Mouse (Mus musculus) lung, postnatal 0 days (tissue): ENCODE data around the gene Pim2. TPM values are rescaled to one million over a fixed set of nuclear protein-coding genes. Genes with fewer than 3 reads are reported as not detected.
A peak's percentile ranks its signal among the peaks of the same experiment; 100 is the strongest.

ENCODE experiments used
- ATAC-seq: fragments of 200-750 bp; cut with Nextera tagmentation; 2 replicates; pipeline ENCODE4 v1.8.0; 2017; ENCODE audit warnings: moderate library complexity
- DNase-seq: peaks from one replicate; pipeline ENCODE4 v3.0.0-alpha.2; 2016; ENCODE audit warnings: low spot score
- H3K27ac ChIP-seq: fragments of 300-500 bp; sonication (generic); 2 replicates; pipeline ENCODE4 v1.5.1; 2014; ENCODE audit warnings: antibody characterized with exemption, mild to moderate bottlenecking, low read length, mixed read lengths
- H3K27me3 ChIP-seq: fragments of 300-500 bp; sonication (generic); replicated peaks from 2 replicates; pipeline ENCODE4 v1.6.1; 2014; ENCODE audit warnings: low read length, mixed read lengths; ENCODE audit not compliant: insufficient read depth
- H3K36me3 ChIP-seq: fragments of 300-500 bp; sonication (generic); 2 replicates; pipeline ENCODE4 v1.6.1; 2014; ENCODE audit warnings: low read length, mixed read lengths; ENCODE audit not compliant: insufficient read depth
- H3K4me1 ChIP-seq: fragments of 300-500 bp; sonication (generic); 2 replicates; pipeline ENCODE4 v1.6.1; 2014; ENCODE audit warnings: antibody characterized with exemption, low read depth, low read length, mixed read lengths; ENCODE audit not compliant: insufficient read depth
- H3K4me2 ChIP-seq: fragments of 300-500 bp; sonication (generic); replicated peaks from 2 replicates; pipeline ENCODE4 v1.6.1; 2014; ENCODE audit warnings: low read depth, mild to moderate bottlenecking, low read length, moderate library complexity, mixed read lengths
- H3K4me3 ChIP-seq: fragments of 300-500 bp; sonication (generic); 2 replicates; pipeline ENCODE4 v1.5.1; 2014; ENCODE audit warnings: low read depth, low read length
- H3K9ac ChIP-seq: fragments of 300-500 bp; sonication (generic); replicated peaks from 2 replicates; pipeline ENCODE4 v1.6.1; 2014; ENCODE audit warnings: low read depth, mild to moderate bottlenecking
- H3K9me3 ChIP-seq: fragments of 300-500 bp; sonication (generic); 2 replicates; pipeline ENCODE4 v1.6.1; 2016; ENCODE audit warnings: low read length, mixed read lengths
- CTCF ChIP-seq: IDR thresholded peaks from 2 replicates; pipeline ENCODE4 v1.5.1; 2016; ENCODE audit warnings: antibody characterized with exemption, mild to moderate bottlenecking
- EP300 ChIP-seq: IDR thresholded peaks from 2 replicates; pipeline ENCODE4 v1.6.1; 2016; ENCODE audit warnings: antibody characterized with exemption, mild to moderate bottlenecking, control low read depth
- WGBS: fragments of 180-500 bp; shearing (Covaris S2); extraction: QIAGEN DNeasy Blood & Tissue Kit; methylation state at CpG from one replicate; pipeline ENCODE4 v1.1.7; 2014; 5-methylcytosine and 5-hydroxymethylcytosine counted together
- polyA plus RNA-seq: library from polyadenylated mRNA; unstranded; fragments of >200 nt; fragmentation: Nextera tagmentation; extraction: Ambion mirVana; gene quantifications from 2 replicates; pipeline ENCODE4 v1.2.1, GENCODE M21; 2015

Gene Pim2
- 5.5 and 7.0 TPM in 2 replicates for polyA plus RNA-seq

DNA sequence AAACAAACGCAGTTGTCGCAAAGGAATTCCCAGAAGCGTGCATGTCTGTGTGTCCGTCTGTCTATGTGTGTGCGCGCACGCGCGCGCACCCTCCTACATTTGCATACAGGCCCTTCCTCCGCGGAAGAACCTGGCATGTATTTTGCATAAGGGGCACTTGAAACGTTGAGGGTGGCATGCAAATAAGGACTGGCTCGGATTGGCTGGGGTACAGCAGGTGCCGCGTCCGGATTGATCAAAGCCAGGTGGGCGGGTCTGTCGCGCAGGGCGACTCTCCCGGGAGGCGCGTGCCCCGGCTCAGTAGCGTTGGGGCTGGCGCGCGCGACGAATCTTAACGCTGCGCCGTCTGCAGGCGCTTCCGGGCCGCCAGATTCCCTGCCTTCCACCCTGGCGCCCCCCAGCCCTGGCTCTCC lies at the start of gene Pim2:
Gene Pim2 (plus strand): TSS at position 256 of the 413 bp plus-strand sequence.
- WGBS: 13% methylated on average over 34 of the region's 38 CpGs
- peak; percentile 10; the same call in 1 of the 2 replicates for TF ChIP-seq CTCF
- no peak for TF ChIP-seq EP300

DNA sequence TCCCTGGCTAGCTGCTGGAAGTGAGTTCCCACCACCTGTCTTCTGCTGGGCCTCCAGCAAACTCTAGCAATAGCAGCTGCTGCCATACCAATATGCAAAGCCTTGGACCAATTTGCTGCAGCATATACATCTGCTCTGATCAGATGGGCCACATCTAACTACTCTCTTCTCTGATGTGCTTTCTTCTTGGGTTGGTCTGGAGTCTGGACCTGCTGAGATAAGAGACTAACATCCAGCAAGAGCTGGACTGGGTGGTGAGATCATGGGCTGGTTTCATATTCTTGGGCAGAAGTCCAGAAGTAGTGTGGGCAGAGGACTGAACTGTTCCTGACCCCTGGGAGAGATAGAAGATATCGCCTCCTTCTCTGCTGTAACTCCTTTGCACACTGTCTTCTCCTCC lies 40.9 kb upstream of the Pim2 start:
- H3K9me3 ChIP-seq: no peaks in the 10 kb centered on the region
- WGBS: 85% methylated on average over 1 of the region's 1 CpGs

More for the DNA sequence above, at the start of gene Pim2:
- no peaks in the 10 kb centered on the region for H3K36me3 ChIP-seq
- H3K27ac ChIP-seq: no peak within 1 kb of the TSS
- no peak within 1 kb of the TSS for H3K9ac ChIP-seq
- DNase-seq: peak; percentile 88
- ATAC-seq: peak; percentile 96
- no peaks in the 10 kb centered on the region for H3K4me1 ChIP-seq
- peak within 1 kb of the TSS; percentile 38 for H3K4me3 ChIP-seq
- peak within 1 kb of the TSS; percentile 68 for H3K4me2 ChIP-seq
- H3K27me3 ChIP-seq: no peaks in the 10 kb centered on the region
- H3K9me3 ChIP-seq: no peaks in the 10 kb centered on the region

DNA sequence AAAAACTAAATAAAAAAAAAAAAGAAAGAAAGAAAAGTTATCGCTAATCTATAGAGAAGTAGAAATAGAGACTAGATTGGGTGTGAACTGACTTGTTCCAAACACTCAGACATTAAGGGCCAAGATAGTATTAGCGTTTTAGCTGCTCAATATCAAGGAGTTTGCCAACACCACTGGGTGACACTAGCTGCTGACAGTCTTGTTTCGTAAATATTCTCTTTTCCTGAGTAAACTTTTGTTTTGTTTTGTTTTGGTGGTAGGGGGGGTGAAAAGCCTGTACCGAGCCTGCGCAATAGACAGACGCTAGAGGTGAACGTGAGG lies 37.3 kb upstream of the Pim2 start:
- 0 out of 2 replicates have a peak overlapping the region, but pooled peaks have one; percentile 68 for H3K4me3 ChIP-seq
- TF ChIP-seq CTCF: no peak
- TF ChIP-seq EP300: no peak; the same call in 1 of the 2 replicates
- no peak for ATAC-seq

More for the DNA sequence above, 40.9 kb upstream of the Pim2 start:
- Histone ChIP-seq H3K9ac (no peak overlapping the region), H3K27me3 (no peaks in the 10 kb centered on the region), H3K36me3 (no peaks in the 10 kb centered on the region), H3K4me1 (no peaks in the 10 kb centered on the region), H3K4me3 (no peak overlapping the region), H3K4me2 (no peak overlapping the region), H3K27ac (no peak overlapping the region)
- ATAC-seq: no peak
- no peak for DNase-seq
- TF ChIP-seq EP300: no peak
- no peak for TF ChIP-seq CTCF

DNA sequence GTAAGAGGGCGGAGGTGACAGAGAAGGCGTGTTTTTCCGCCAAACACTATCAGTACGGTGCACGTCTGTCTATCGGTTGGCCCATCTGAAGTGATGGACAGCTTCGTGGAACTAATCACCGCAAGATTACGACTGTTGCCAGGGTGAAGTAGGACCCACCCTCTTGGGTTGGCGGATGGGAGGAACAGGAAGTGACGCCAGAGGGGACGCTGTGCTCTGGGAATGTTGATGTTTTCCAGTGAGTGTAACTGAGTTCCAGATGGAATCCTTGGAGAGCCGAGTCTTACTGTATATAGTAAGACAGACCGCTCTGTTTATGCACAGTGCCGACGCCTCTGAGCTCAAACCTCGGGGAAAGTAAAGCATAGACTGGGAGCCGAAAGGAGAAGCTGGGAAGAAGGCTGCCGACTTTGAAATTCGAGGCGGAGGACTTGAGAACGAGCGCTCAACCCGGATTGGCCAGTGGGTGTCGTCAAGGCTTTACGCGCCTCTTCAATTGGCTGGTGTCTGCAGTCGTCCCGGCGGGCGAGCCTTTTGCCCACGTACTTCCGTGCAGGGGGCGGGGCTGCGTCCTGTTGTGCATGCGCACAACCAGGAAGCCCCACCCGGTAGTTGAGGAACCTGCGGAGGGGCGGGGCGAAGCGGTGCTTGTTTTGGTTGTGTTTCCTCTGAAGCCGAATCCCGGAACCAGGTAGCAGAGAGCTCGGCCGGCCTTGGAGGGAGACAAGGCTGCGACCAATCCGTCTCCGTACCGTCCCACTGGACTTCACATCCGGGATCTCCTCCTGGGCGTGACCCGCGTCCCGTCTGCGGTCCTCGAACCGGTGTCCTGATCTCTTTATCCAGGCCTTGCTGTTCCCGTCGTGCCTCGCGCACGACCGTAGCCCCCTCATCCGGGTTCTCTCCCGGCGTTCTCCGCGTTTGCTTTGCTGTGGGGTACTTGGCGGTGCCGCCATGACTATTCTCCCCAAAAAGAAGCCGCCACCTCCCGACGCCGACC lies 36.6 kb upstream of the Pim2 start, which contains the start of gene Otud5:
Gene Otud5 (plus strand): TSS at position 202 of the 1,000 bp plus-strand sequence.
- ATAC-seq: peak; percentile 97
- 11% methylated on average over 62 of the region's 74 CpGs for WGBS
- Histone ChIP-seq H3K4me3 (peak within 1 kb of the TSS; percentile 68), H3K36me3 (no peaks in the 10 kb centered on the region), H3K4me1 (no peaks in the 10 kb centered on the region), H3K27ac (peak within 1 kb of the TSS; percentile 93), H3K9ac (peak within 1 kb of the TSS; percentile 70), H3K4me2 (peak within 1 kb of the TSS; percentile 58), H3K9me3 (no peaks in the 10 kb centered on the region), H3K27me3 (no peaks in the 10 kb centered on the region)
- TF ChIP-seq CTCF: 0 out of 2 replicates have a peak, but pooled peaks have one; percentile 2
- TF ChIP-seq EP300: no peak
- DNase-seq: peak; percentile 97

More for the DNA sequence above, 37.3 kb upstream of the Pim2 start:
- DNase-seq: no peak
- no peaks in the 10 kb centered on the region for H3K27me3 ChIP-seq
- no peaks in the 10 kb centered on the region for H3K36me3 ChIP-seq
- no peak overlapping the region; the same call in 1 of the 2 replicates for H3K4me2 ChIP-seq
- peak overlapping the region; percentile 76 for H3K27ac ChIP-seq
- no peak overlapping the region for H3K9ac ChIP-seq
- 7% methylated on average over 7 of the region's 7 CpGs for WGBS
- H3K4me1 ChIP-seq: no peaks in the 10 kb centered on the region
- no peaks in the 10 kb centered on the region for H3K9me3 ChIP-seq

DNA sequence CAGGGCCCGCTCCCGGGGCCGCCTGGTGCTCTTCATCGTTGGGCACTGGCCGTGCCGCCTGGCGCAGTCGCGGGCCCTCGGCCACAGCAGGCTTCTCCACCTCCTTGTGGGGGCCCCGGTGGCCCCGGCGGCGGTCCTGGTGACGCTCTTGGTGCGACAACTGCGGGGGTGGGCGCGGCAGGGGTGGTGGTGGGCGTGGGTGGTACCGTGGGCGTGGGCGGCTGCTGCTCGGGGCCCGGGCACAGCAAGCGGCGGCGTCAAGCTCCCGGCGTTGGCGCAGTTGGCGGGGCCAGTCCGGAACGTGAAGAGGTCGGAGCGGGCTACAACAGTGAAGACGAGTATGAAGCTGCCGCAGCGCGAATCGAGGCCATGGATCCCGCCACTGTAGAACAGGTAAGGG lies 35.7 kb upstream of the Pim2 start:
- H3K4me1 ChIP-seq: no peaks in the 10 kb centered on the region
- TF ChIP-seq EP300 (no peak), CTCF (no peak)
- no peaks in the 10 kb centered on the region for H3K36me3 ChIP-seq
- no peak for ATAC-seq
- peak overlapping the region; percentile 70 for H3K9ac ChIP-seq
- WGBS: 8% methylated on average over 38 of the region's 42 CpGs
- no peaks in the 10 kb centered on the region for H3K27me3 ChIP-seq
- H3K4me3 ChIP-seq: peak overlapping the region; percentile 68
- DNase-seq: peak; percentile 31
- no peaks in the 10 kb centered on the region for H3K9me3 ChIP-seq
- H3K4me2 ChIP-seq: peak overlapping the region; percentile 58
- H3K27ac ChIP-seq: peak overlapping the region; percentile 93

DNA sequence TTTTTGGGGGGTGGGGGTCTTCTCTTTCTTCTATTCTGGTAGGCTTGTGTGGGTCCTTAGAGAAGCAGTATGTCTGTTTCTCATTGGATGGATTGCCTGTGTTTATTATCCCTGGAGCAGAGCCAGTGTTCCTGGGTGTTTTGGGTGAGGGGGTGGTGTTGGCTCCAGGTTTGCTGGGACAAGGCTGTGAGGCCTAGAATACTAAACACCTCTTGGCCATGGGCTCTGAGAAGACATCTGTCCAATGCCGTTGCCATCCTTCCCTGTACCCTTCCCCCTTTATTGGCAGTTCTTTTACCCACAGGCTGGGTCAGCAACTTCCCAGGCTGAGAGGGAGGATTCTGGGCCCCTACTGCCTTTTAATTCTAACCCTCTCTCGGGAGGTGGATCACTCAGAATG lies 30.2 kb upstream of the Pim2 start:
- whole genome bisulfite sequencing: 83% methylated on average over 2 of the region's 2 CpGs

More for the DNA sequence above, 30.2 kb upstream of the Pim2 start:
- no peak overlapping the region for H3K4me3 ChIP-seq
- no peak overlapping the region for H3K27ac ChIP-seq
- no peaks in the 10 kb centered on the region for H3K9me3 ChIP-seq
- ATAC-seq (no peak), DNase-seq (no peak)
- TF ChIP-seq EP300: no peak
- no peak for TF ChIP-seq CTCF
- no peaks in the 10 kb centered on the region for H3K4me1 ChIP-seq
- H3K27me3 ChIP-seq: no peaks in the 10 kb centered on the region
- H3K9ac ChIP-seq: no peak overlapping the region
- no peaks in the 10 kb centered on the region for H3K36me3 ChIP-seq
- no peak overlapping the region for H3K4me2 ChIP-seq
